Mouse (Mus musculus) hindbrain, embryonic 11.5 days (tissue): ENCODE data around the gene Slc43a1. TPM values are rescaled to one million over a fixed set of nuclear protein-coding genes. Genes with fewer than 3 reads are reported as not detected.

Source experiments
- ATAC-seq: fragments of 200-750 bp; cut with Nextera tagmentation; 2 replicates; pipeline ENCODE4 v1.8.0; 2017; ENCODE audit warnings: mild to moderate bottlenecking, moderate TSS enrichment, moderate library complexity; ENCODE audit not compliant: low FRiP score
- DNase-seq: peaks from one replicate; pipeline ENCODE4 v3.0.0-alpha.2; 2015; ENCODE audit warnings: low spot score
- H3K27ac ChIP-seq: fragments of 300-500 bp; sonication (generic); 2 replicates; pipeline ENCODE4 v1.5.1; 2014; ENCODE audit warnings: mild to moderate bottlenecking, low read depth, low read length
- H3K27me3 ChIP-seq: fragments of 300-500 bp; sonication (generic); 2 replicates; pipeline ENCODE4 v1.6.1; 2014; ENCODE audit warnings: mild to moderate bottlenecking, low read length, moderate library complexity, mixed read lengths; ENCODE audit not compliant: control insufficient read depth, insufficient read depth
- H3K36me3 ChIP-seq: fragments of 300-500 bp; sonication (generic); 2 replicates; pipeline ENCODE4 v1.6.1; 2014; ENCODE audit warnings: mild to moderate bottlenecking, low read length, moderate library complexity, mixed read lengths; ENCODE audit not compliant: control insufficient read depth, insufficient read depth
- H3K4me1 ChIP-seq: fragments of 300-500 bp; sonication (generic); replicated peaks from 2 replicates; pipeline ENCODE4 v1.6.1; 2014; ENCODE audit warnings: low read length, mixed read lengths; ENCODE audit not compliant: control insufficient read depth, insufficient read depth
- H3K4me2 ChIP-seq: fragments of 300-500 bp; sonication (generic); replicated peaks from 2 replicates; pipeline ENCODE4 v1.6.1; 2014; ENCODE audit warnings: mild to moderate bottlenecking, low read depth, low read length
- H3K4me3 ChIP-seq: fragments of 300-500 bp; sonication (generic); 2 replicates; pipeline ENCODE4 v1.5.1; 2014; ENCODE audit warnings: low read depth, low read length
- H3K9ac ChIP-seq: fragments of 300-500 bp; sonication (generic); 2 replicates; pipeline ENCODE4 v1.6.1; 2014; ENCODE audit warnings: low read depth, low read length
- H3K9me3 ChIP-seq: fragments of 300-500 bp; sonication (generic); 2 replicates; pipeline ENCODE4 v1.6.1; 2016; ENCODE audit warnings: low read length; ENCODE audit not compliant: control insufficient read depth
- WGBS: fragments of 180-500 bp; shearing (Covaris S2); extraction: QIAGEN DNeasy Blood & Tissue Kit; methylation state at CpG from one replicate; pipeline ENCODE4 v1.1.7; 2014; 5-methylcytosine and 5-hydroxymethylcytosine counted together
- polyA plus RNA-seq: library from polyadenylated mRNA; unstranded; fragments of >200 nt; fragmentation: Nextera tagmentation; extraction: Ambion mirVana; gene quantifications from 2 replicates; pipeline ENCODE4 v1.2.1, GENCODE M21; 2014

Slc43a1 gene
- polyA plus RNA-seq, 1 experiment from 2014 or later, result 14.5 TPM

DNA sequence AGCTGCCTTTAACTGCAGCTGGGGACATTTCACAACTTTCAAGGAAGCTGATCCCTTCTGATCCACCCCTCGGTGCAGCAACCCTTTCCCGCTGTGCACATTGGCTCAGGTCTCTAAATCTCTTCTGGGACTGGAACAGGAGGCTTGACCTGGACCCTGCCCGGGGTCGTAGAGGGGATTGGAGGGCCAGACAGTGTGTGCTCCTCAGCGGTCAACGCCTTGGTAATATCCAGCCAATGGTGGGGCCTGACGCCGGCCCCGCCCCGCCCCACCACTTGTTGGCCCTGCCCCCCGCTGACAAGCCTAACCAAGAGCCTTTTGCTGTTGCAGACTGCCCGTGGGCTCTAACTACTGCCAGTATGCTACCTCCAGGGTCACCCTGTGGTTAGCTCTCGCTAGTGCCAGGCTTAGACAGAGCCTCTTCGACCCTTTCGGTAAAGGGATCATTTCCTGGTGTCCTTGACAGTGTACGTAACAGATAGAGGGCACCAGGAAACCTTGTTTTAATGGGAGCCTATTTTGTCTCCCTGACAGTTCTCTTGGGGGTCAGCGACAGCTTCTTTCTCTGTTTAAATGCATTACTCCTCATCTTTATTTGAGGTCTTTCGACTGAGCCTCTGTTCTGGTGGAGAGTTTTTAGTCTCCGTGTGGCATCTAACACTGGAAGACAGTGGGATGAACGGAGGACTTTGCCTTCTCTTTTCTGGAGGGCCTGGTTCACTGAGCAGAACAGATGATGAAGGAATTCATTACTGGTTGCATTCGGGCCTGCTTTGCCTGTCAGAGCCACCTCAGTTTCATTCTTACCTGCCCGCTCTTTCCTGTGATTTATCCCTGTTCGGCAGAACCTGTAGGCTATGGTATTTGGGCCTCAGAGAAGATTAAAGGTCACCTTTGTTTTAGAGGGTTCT, 12.7 kb downstream of the Slc43a1 start:
- Histone ChIP-seq H3K27ac (no peak overlapping the region), H3K27me3 (no peaks in the 10 kb centered on the region), H3K9me3 (no peaks in the 10 kb centered on the region), H3K4me1 (no peaks in the 10 kb centered on the region), H3K36me3 (no peaks in the 10 kb centered on the region), H3K9ac (no peak overlapping the region), H3K4me2 (no peak overlapping the region), H3K4me3 (no peak overlapping the region)
- peak; percentile 41 for DNase-seq
- WGBS, result 32% methylated on average over 23 of the region's 23 CpGs
- peak; percentile 60; the same call in 1 of the 2 replicates for ATAC-seq

GRCm38 (mm10) chr2:84855732-84856131, 17.1 kb downstream of the Slc43a1 start:
- Histone ChIP-seq H3K4me1 (no peaks in the 10 kb centered on the region), H3K36me3 (no peaks in the 10 kb centered on the region), H3K4me3 (no peak overlapping the region), H3K9ac (no peak overlapping the region), H3K4me2 (no peak overlapping the region), H3K27me3 (no peaks in the 10 kb centered on the region), H3K9me3 (no peaks in the 10 kb centered on the region), H3K27ac (no peak overlapping the region)
- 66% methylated on average over 2 of the region's 2 CpGs for WGBS
- DNase-seq (peak; percentile 66), ATAC-seq (peak; percentile 62)

GRCm38 (mm10) chr2:84858551-84858950, 19.9 kb downstream of the Slc43a1 start:
- Histone ChIP-seq H3K4me1 (no peaks in the 10 kb centered on the region), H3K27me3 (no peaks in the 10 kb centered on the region), H3K4me3 (no peak overlapping the region), H3K36me3 (no peaks in the 10 kb centered on the region), H3K4me2 (no peak overlapping the region), H3K9ac (no peak overlapping the region), H3K27ac (no peak overlapping the region), H3K9me3 (no peaks in the 10 kb centered on the region)
- 89% methylated on average over 1 of the region's 1 CpGs for WGBS
- ATAC-seq (no peak), DNase-seq (no peak)

- Histone ChIP-seq H3K27ac (no peak overlapping the region), H3K36me3 (no peaks in the 10 kb centered on the region), H3K9me3 (no peaks in the 10 kb centered on the region), H3K9ac (no peak overlapping the region), H3K4me3 (no peak overlapping the region), H3K4me1 (no peaks in the 10 kb centered on the region), H3K27me3 (no peaks in the 10 kb centered on the region), H3K4me2 (no peak overlapping the region)
- DNase-seq (no peak), ATAC-seq (no peak)
- WGBS, result 95% methylated on average over 7 of the region's 7 CpGs
These were observed 21.5 kb downstream of the Slc43a1 start for GRCm38 (mm10) chr2:84859991-84860780.

DNA sequence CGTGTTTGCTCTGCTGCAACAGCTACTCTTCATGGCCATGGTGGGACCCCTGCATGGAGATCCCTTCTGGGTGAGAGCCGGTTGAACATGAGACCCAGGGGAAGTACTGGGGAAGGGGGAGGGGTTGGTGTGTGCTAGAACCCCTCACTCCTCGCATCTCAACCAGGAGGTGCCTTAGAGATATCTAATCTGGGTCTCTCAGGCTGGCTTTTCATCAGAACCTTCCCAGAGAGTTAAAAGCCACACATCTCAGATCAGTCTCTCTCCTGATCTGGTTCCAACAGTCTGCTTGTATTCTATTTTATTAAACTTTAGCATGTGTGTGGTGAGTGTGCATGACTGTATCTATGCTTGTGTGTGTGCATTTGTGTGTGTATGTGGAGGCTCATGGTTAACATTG, 22.8 kb downstream of the Slc43a1 start:
- ATAC-seq (no peak), DNase-seq (no peak)
- no peaks in the 10 kb centered on the region for H3K36me3 ChIP-seq
- peaks cover 5% of the 10 kb centered on the region for H3K27me3 ChIP-seq
- H3K4me2 ChIP-seq, result no peak overlapping the region
- H3K9me3 ChIP-seq, result no peaks in the 10 kb centered on the region
- H3K4me1 ChIP-seq, result peaks cover 3% of the 10 kb centered on the region; the same call in 1 of the 2 replicates
- 76% methylated on average over 3 of the region's 3 CpGs for WGBS
- H3K4me3 ChIP-seq, result no peak overlapping the region
- H3K9ac ChIP-seq, result no peak overlapping the region
- no peak overlapping the region for H3K27ac ChIP-seq

GRCm38 (mm10) chr2:84862231-84862630, 23.6 kb downstream of the Slc43a1 start:
- 83% methylated on average over 3 of the region's 3 CpGs for WGBS
- peaks cover 11% of the 10 kb centered on the region for H3K27me3 ChIP-seq
- no peak overlapping the region for H3K4me3 ChIP-seq
- ATAC-seq (no peak), DNase-seq (no peak)
- H3K9ac ChIP-seq, result no peak overlapping the region
- H3K9me3 ChIP-seq, result no peaks in the 10 kb centered on the region
- H3K4me2 ChIP-seq, result no peak overlapping the region
- no peaks in the 10 kb centered on the region for H3K36me3 ChIP-seq
- H3K27ac ChIP-seq, result no peak overlapping the region
- H3K4me1 ChIP-seq, result peaks cover 4% of the 10 kb centered on the region; the same call in 1 of the 2 replicates

- ATAC-seq (peak; percentile 74), DNase-seq (peak; percentile 82)
- no peak overlapping the region for H3K27ac ChIP-seq
These were observed 27.2 kb downstream of the Slc43a1 start for GRCm38 (mm10) chr2:84865616-84866571.

GRCm38 (mm10) chr2:84868521-84868943, 29.9 kb downstream of the Slc43a1 start:
- Histone ChIP-seq H3K27ac (no peak overlapping the region), H3K9me3 (no peaks in the 10 kb centered on the region), H3K9ac (no peak overlapping the region), H3K4me2 (no peak overlapping the region), H3K4me1 (peaks cover 15% of the 10 kb centered on the region), H3K4me3 (no peak overlapping the region), H3K27me3 (peaks cover 60% of the 10 kb centered on the region), H3K36me3 (no peaks in the 10 kb centered on the region)
- DNase-seq (peak; percentile 77), ATAC-seq (no peak)
- WGBS, result 9% methylated on average over 5 of the region's 5 CpGs

More at GRCm38 (mm10) chr2:84865616-84866571, 27.2 kb downstream of the Slc43a1 start:
- Histone ChIP-seq H3K4me3 (peak overlapping the region; percentile 34), H3K4me1 (peaks cover 4% of the 10 kb centered on the region; the same call in 1 of the 2 replicates), H3K27me3 (peaks cover 34% of the 10 kb centered on the region), H3K9me3 (no peaks in the 10 kb centered on the region), H3K4me2 (peak overlapping the region; percentile 86), H3K36me3 (no peaks in the 10 kb centered on the region), H3K9ac (peak overlapping the region; percentile 47; the same call in 1 of the 2 replicates)
- under 1% methylated on average over 46 of the region's 47 CpGs for WGBS
